Mouse (Mus musculus) megakaryocyte, embryonic 14.5 days (primary cell): ENCODE measurements around the gene Sema3f.

Experiments used
- FLI1 ChIP-seq: IDR thresholded peaks from 2 replicates; pipeline ENCODE4 v1.6.1; 2012; ENCODE audit warnings: low read length, inconsistent platforms, mixed read lengths
- GATA1 ChIP-seq: IDR thresholded peaks from 3 replicates; pipeline ENCODE4 v1.6.1; 2012; ENCODE audit warnings: mixed read lengths, low read length, inconsistent platforms, borderline replicate concordance

- TF ChIP-seq GATA1 (no peak), FLI1 (no peak)
Measured at GRCm38 (mm10) chr9:107643544-107644214, 66.6 kb downstream of the Sema3f start.
